Mouse (Mus musculus): ENCODE measurements around the gene Cmtm2b.

GRCm38 (mm10) chr8:104313311-104313710 lies 8.7 kb upstream of the Cmtm2b start:
- peak; percentile 46 for TF ChIP-seq CTCF (IDR thresholded peaks at IDR 0.05; ENCODE audit: low read depth)
- no peak for TF ChIP-seq EP300 (IDR thresholded peaks at IDR 0.05; ENCODE audit: low read depth)
